Mouse (Mus musculus) lung, embryonic 14.5 days (tissue): ENCODE measurements around the gene Rhox3c. TPM values are rescaled to one million over a fixed set of nuclear protein-coding genes. Genes with fewer than 3 reads are reported as not detected.
"Not testable (repeated sequence)": the region's sequence is repeated elsewhere in the genome, so short reads cannot be mapped to it uniquely, and the experiment has no call there.

Source experiments
- ATAC-seq: fragments of 200-750 bp; cut with Nextera tagmentation; 2 replicates; pipeline ENCODE4 v1.8.0; 2017; ENCODE audit warnings: mild to moderate bottlenecking, moderate TSS enrichment, moderate library complexity; ENCODE audit not compliant: insufficient read depth
- DNase-seq: peaks from one replicate; pipeline ENCODE4 v3.0.0-alpha.2; 2015
- H3K27ac ChIP-seq: fragments of 300-500 bp; sonication (generic); 2 replicates; pipeline ENCODE4 v1.5.1; 2014; ENCODE audit warnings: low read depth, mild to moderate bottlenecking, moderate library complexity
- H3K27me3 ChIP-seq: fragments of 300-500 bp; sonication (generic); 2 replicates; pipeline ENCODE4 v1.6.1; 2014; ENCODE audit warnings: low read length, control low read depth; ENCODE audit not compliant: insufficient read depth
- H3K36me3 ChIP-seq: fragments of 300-500 bp; sonication (generic); 2 replicates; pipeline ENCODE4 v1.6.1; 2014; ENCODE audit warnings: control low read depth; ENCODE audit not compliant: insufficient read depth
- H3K4me1 ChIP-seq: fragments of 300-500 bp; sonication (generic); 2 replicates; pipeline ENCODE4 v1.6.1; 2014; ENCODE audit warnings: antibody characterized with exemption, control low read depth; ENCODE audit not compliant: insufficient read depth
- H3K4me2 ChIP-seq: fragments of 300-500 bp; sonication (generic); 2 replicates; pipeline ENCODE4 v1.6.1; 2014; ENCODE audit warnings: mild to moderate bottlenecking
- H3K4me3 ChIP-seq: fragments of 300-500 bp; sonication (generic); 2 replicates; pipeline ENCODE4 v1.5.1; 2014; ENCODE audit warnings: low read depth, low read length
- H3K9ac ChIP-seq: fragments of 300-500 bp; sonication (generic); 2 replicates; pipeline ENCODE4 v1.6.1; 2014
- H3K9me3 ChIP-seq: fragments of 300-500 bp; sonication (generic); 2 replicates; pipeline ENCODE4 v1.6.1; 2016; ENCODE audit warnings: low read depth, low read length, control low read depth
- WGBS: fragments of 180-500 bp; shearing (Covaris S2); extraction: QIAGEN DNeasy Blood & Tissue Kit; methylation state at CpG from one replicate; pipeline ENCODE4 v1.1.7; 2014; 5-methylcytosine and 5-hydroxymethylcytosine counted together
- polyA plus RNA-seq: library from polyadenylated mRNA; unstranded; fragments of >200 nt; fragmentation: Nextera tagmentation; extraction: Ambion mirVana; gene quantifications from 2 replicates; pipeline ENCODE4 v1.2.1, GENCODE M21; 2014

The Rhox3c gene
- polyA plus RNA-seq: not detected in 2 replicates

DNA sequence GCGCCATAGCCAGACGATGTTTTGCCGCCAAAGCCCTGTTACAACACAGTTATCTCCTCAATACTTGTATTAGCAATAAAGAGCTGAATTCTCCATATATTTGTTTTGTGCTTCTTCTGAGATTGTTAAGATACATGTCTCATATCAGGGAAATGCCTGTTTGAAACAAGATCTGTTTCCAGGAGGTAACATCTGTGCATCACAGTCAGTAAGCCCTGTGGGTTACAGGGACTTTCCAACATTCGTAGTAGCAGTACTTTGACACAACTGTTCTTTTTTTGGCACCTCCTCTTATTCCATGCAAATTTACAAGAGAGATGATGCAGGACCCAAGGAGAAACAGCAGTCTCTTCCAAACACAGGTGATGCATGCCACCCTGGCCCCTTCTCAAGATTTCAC lies at the start of gene Rhox3c:
TSS of gene Rhox3c (plus strand) at position 301 of the 400 bp plus-strand sequence.
- H3K36me3 ChIP-seq, DNase-seq, H3K4me3 ChIP-seq, H3K4me2 ChIP-seq, H3K27me3 ChIP-seq, H3K4me1 ChIP-seq, H3K27ac ChIP-seq, ATAC-seq, H3K9me3 ChIP-seq, H3K9ac ChIP-seq: not testable (repeated sequence)
- WGBS: 93% methylated on average over 3 of the region's 4 CpGs

DNA sequence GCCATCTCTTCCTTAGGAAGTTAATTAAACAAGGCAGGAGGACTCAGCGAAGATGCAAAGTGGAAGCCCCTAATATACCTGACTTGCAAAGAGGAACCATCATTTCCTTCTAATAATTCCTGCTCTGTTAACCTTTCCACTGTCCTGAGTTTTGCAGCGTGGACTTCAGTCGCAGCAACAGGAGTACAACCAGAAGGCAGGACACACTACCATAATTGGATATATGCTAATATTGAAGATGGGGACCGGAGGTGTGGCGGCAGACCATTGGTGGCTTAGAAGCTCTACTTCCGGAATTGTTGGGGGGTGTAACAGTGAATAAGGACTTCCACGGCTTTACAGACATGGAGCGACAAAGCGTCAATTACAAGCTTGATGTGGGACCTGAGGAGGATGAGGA lies 46.6 kb upstream of the Rhox3c start, which contains the start of gene Rhox2b:
TSS of gene Rhox2b (plus strand) at position 301 of the 400 bp plus-strand sequence.
- not testable (repeated sequence) for H3K4me1 ChIP-seq, H3K27ac ChIP-seq, H3K27me3 ChIP-seq, H3K9ac ChIP-seq, DNase-seq, H3K36me3 ChIP-seq, H3K4me3 ChIP-seq, H3K9me3 ChIP-seq, H3K4me2 ChIP-seq, ATAC-seq
- WGBS: no CpG with 5 or more reads among the region's 9 CpGs

- not testable (repeated sequence) for H3K27ac ChIP-seq, H3K9ac ChIP-seq, H3K27me3 ChIP-seq, H3K4me2 ChIP-seq, ATAC-seq, H3K36me3 ChIP-seq, H3K4me3 ChIP-seq, H3K9me3 ChIP-seq, H3K4me1 ChIP-seq, DNase-seq
- 75% methylated on average over 14 of the region's 15 CpGs for WGBS
These were observed 26.2 kb upstream of the Rhox3c start, which contains the start of gene Rhox4b for GRCm38 (mm10) chrX:37432194-37432593. TSS of gene Rhox4b (plus strand) at chrX:37432494.

DNA sequence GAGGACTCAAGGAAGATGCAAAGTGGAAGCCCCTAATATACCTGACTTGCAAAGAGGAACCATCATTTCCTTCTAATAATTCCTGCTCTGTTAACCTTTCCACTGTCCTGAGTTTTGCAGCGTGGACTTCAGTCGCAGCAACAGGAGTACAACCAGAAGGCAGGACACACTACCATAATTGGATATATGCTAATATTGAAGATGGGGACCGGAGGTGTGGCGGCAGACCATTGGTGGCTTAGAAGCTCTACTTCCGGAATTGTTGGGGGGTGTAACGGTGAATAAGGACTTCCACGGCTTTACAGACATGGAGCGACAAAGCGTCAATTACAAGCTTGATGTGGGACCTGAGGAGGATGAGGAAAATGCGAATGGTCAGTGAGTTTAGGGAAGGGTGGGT lies 5.0 kb upstream of the Rhox3c start, which contains the start of gene Rhox2c:
TSS of gene Rhox2c (plus strand) at position 301 of the 400 bp plus-strand sequence.
- not testable (repeated sequence) for H3K9me3 ChIP-seq, H3K27me3 ChIP-seq, H3K27ac ChIP-seq, H3K4me2 ChIP-seq, DNase-seq, H3K4me1 ChIP-seq, ATAC-seq, H3K4me3 ChIP-seq, H3K36me3 ChIP-seq, H3K9ac ChIP-seq
- 96% methylated on average over 7 of the region's 10 CpGs for WGBS

DNA sequence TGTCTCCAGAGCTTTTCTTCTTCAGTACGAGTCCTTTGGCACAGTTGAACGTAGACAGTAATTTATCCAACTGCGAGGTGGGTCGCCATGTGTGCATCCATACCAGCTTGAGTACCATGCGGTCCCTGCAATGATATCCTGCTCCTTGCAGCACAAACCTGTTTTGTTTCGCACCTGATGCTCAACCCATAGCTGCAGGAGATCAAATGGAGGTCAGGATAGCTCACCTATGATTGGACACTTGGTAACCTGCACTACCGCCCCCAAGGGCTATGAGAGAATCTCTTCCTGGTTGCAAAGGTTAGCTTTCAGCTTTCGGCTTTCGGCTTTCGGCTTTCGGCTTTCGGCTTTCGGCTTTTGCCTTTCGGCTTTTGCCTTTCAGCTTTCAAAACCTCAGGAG lies 21.7 kb downstream of the Rhox3c start, which contains the start of gene Rhox4c:
TSS of gene Rhox4c (plus strand) at position 301 of the 400 bp plus-strand sequence.
- DNase-seq, ATAC-seq, H3K36me3 ChIP-seq, H3K4me2 ChIP-seq, H3K4me3 ChIP-seq, H3K27me3 ChIP-seq, H3K27ac ChIP-seq, H3K9ac ChIP-seq, H3K9me3 ChIP-seq, H3K4me1 ChIP-seq: not testable (repeated sequence)
- 89% methylated on average over 14 of the region's 14 CpGs for WGBS

GRCm38 (mm10) chrX:37514059-37514458 lies 55.7 kb downstream of the Rhox3c start, which contains the start of gene Rhox4d:
TSS of gene Rhox4d (plus strand) at chrX:37514359.
- WGBS: 95% methylated on average over 15 of the region's 18 CpGs
- not testable (repeated sequence) for H3K9ac ChIP-seq, H3K4me2 ChIP-seq, H3K4me3 ChIP-seq, DNase-seq, ATAC-seq, H3K27ac ChIP-seq, H3K9me3 ChIP-seq, H3K27me3 ChIP-seq, H3K4me1 ChIP-seq, H3K36me3 ChIP-seq

Other genes with a start within 250 kb of the Rhox3c start
- gene Gm9, start 247.5 kb upstream of the Rhox3c start, polyA plus RNA-seq: not detected in 2 replicates
- not detected in 2 replicates for gene Rhox1, start 236.3 kb upstream of the Rhox3c start, polyA plus RNA-seq
- not detected in 2 replicates for gene Rhox2a, start 213.6 kb upstream of the Rhox3c start, polyA plus RNA-seq
- gene Rhox3a, start 208.7 kb upstream of the Rhox3c start, polyA plus RNA-seq: not detected in 2 replicates
- gene Rhox4a, start 193.2 kb upstream of the Rhox3c start, polyA plus RNA-seq: not detected in 2 replicates
- not detected in 2 replicates for gene Rhox3a2, start 78.6 kb upstream of the Rhox3c start, polyA plus RNA-seq
- not detected in 2 replicates for gene Rhox4a2, start 67.7 kb upstream of the Rhox3c start, polyA plus RNA-seq
- not detected in 2 replicates for gene Rhox2b, start 46.5 kb upstream of the Rhox3c start, polyA plus RNA-seq
- gene Rhox4b, start 26.1 kb upstream of the Rhox3c start, polyA plus RNA-seq: not detected in 2 replicates
- not detected in 2 replicates for gene Rhox2c, start 4.9 kb upstream of the Rhox3c start, polyA plus RNA-seq
- not detected in 2 replicates for gene Rhox4c, start 21.8 kb downstream of the Rhox3c start, polyA plus RNA-seq
- not detected in 2 replicates for gene Rhox2d, start 34.8 kb downstream of the Rhox3c start, polyA plus RNA-seq
- not detected in 2 replicates for gene Rhox4d, start 55.8 kb downstream of the Rhox3c start, polyA plus RNA-seq
- gene Rhox2e, start 71.9 kb downstream of the Rhox3c start, polyA plus RNA-seq: not detected in 2 replicates
- not detected in 2 replicates for gene Rhox3e, start 83.4 kb downstream of the Rhox3c start, polyA plus RNA-seq
- gene Rhox4e, start 98.8 kb downstream of the Rhox3c start, polyA plus RNA-seq: not detected in 2 replicates
- gene Rhox2f, start 112.8 kb downstream of the Rhox3c start, polyA plus RNA-seq: not detected in 2 replicates
- not detected in 2 replicates for gene Rhox3f, start 122.4 kb downstream of the Rhox3c start, polyA plus RNA-seq
- not detected in 2 replicates for gene Rhox4f, start 149.1 kb downstream of the Rhox3c start, polyA plus RNA-seq
- gene Rhox3g, start 170.0 kb downstream of the Rhox3c start, polyA plus RNA-seq: not detected in 2 replicates
- gene Rhox2g, start 184.9 kb downstream of the Rhox3c start, polyA plus RNA-seq: not detected in 2 replicates
- not detected in 2 replicates for gene Rhox4g, start 192.7 kb downstream of the Rhox3c start, polyA plus RNA-seq
- gene Rhox3h, start 210.2 kb downstream of the Rhox3c start, polyA plus RNA-seq: not detected in 2 replicates
- gene Rhox2h, start 214.7 kb downstream of the Rhox3c start, polyA plus RNA-seq: not detected in 2 replicates